Mouse (Mus musculus): ENCODE measurements around the gene H2-Ab1. TPM values are rescaled to one million over a fixed set of nuclear protein-coding genes. Genes with fewer than 3 reads are reported as not detected.

Gene H2-Ab1
- polyA plus RNA-seq, 1 experiment from 2014 or later: 145 TPM

GRCm38 (mm10) chr17:34316697-34317096 lies 59.2 kb downstream of the H2-Ab1 start:
- Histone ChIP-seq H3K4me3 (ENCODE audit: inconsistent target) (no peak overlapping the region), H3K27ac (no peak overlapping the region), H3K79me2 (ENCODE audit: inconsistent target) (no peaks in the 10 kb centered on the region), H3K36me3 (ENCODE audit: inconsistent target) (no peaks in the 10 kb centered on the region)
- WGBS (ENCODE audit: missing documents): 75% methylated on average over 2 of the region's 2 CpGs

GRCm38 (mm10) chr17:34317275-34317674 lies 59.8 kb downstream of the H2-Ab1 start:
- H3K36me3 ChIP-seq (ENCODE audit: inconsistent target): no peaks in the 10 kb centered on the region
- H3K4me3 ChIP-seq (ENCODE audit: inconsistent target): no peak overlapping the region
- WGBS (ENCODE audit: missing documents): 0% methylated on average over 2 of the region's 2 CpGs
- H3K79me2 ChIP-seq (ENCODE audit: inconsistent target): no peaks in the 10 kb centered on the region
- no peak overlapping the region for H3K27ac ChIP-seq

Other genes with a start within 250 kb of the H2-Ab1 start
- 12.0 to 17.2 TPM (median 17.1 TPM) in 3 replicates for gene Ring1, start 233.0 kb upstream of the H2-Ab1 start, polyA plus RNA-seq (2018)
- gene H2-Ke6, start 229.6 kb upstream of the H2-Ab1 start, polyA plus RNA-seq (2018): 28.2 to 38.3 TPM (median 35.6 TPM) in 3 replicates
- gene Slc39a7, start 226.0 kb upstream of the H2-Ab1 start, polyA plus RNA-seq (2018): 67.7 to 120 TPM (median 117 TPM) in 3 replicates
- gene Rxrb, start 225.9 kb upstream of the H2-Ab1 start, polyA plus RNA-seq (2018): 15.5 to 33.4 TPM (median 20.0 TPM) in 3 replicates
- gene Col11a2, start 218.3 kb upstream of the H2-Ab1 start, polyA plus RNA-seq (2018): 0.79 to 1.6 TPM (median 1.2 TPM) in 3 replicates
- 0.25 to 1.4 TPM (median 0.62 TPM) in 3 replicates for gene H2-Oa, start 165.3 kb upstream of the H2-Ab1 start, polyA plus RNA-seq (2018)
- gene H2-DMa, start 138.1 kb upstream of the H2-Ab1 start, polyA plus RNA-seq (2018): 19.1 to 57.0 TPM (median 47.3 TPM) in 3 replicates
- 130 to 435 TPM (median 155 TPM) in 3 replicates for gene Brd2, start 135.1 kb upstream of the H2-Ab1 start, polyA plus RNA-seq (2018)
- gene H2-DMb2, start 114.4 kb upstream of the H2-Ab1 start, polyA plus RNA-seq (2018): 1.2 to 2.2 TPM (median 1.8 TPM) in 3 replicates
- 26.4 to 54.6 TPM (median 34.2 TPM) in 3 replicates for gene H2-DMb1, start 104.6 kb upstream of the H2-Ab1 start, polyA plus RNA-seq (2018)
- gene Tap1, start 70.1 kb upstream of the H2-Ab1 start, polyA plus RNA-seq (2018): 42.0 to 121 TPM (median 79.2 TPM) in 3 replicates
- gene Psmb9, start 69.9 kb upstream of the H2-Ab1 start, polyA plus RNA-seq (2018): 38.9 to 88.0 TPM (median 49.9 TPM) in 3 replicates
- 147 to 329 TPM (median 288 TPM) in 3 replicates for gene Psmb8, start 60.0 kb upstream of the H2-Ab1 start, polyA plus RNA-seq (2018)
- gene Tap2, start 54.2 kb upstream of the H2-Ab1 start, polyA plus RNA-seq (2018): 26.1 to 58.7 TPM (median 37.6 TPM) in 3 replicates
- gene H2-Ob, start 18.8 kb upstream of the H2-Ab1 start, polyA plus RNA-seq (2018): 0.15 to 0.41 TPM (median 0.33 TPM) in 3 replicates
- 116 to 315 TPM (median 141 TPM) in 3 replicates for gene H2-Aa, start 30.1 kb downstream of the H2-Ab1 start, polyA plus RNA-seq (2018)
- 73.4 to 224 TPM (median 73.4 TPM) in 3 replicates for gene H2-Eb1, start 48.2 kb downstream of the H2-Ab1 start, polyA plus RNA-seq (2018)
- 0.08 to 0.53 TPM (median 0.17 TPM) in 3 replicates for gene H2-Eb2, start 68.0 kb downstream of the H2-Ab1 start, polyA plus RNA-seq (2018)
- gene Btnl2, start 97.1 kb downstream of the H2-Ab1 start, polyA plus RNA-seq (2018): 0.12 to 0.34 TPM (median 0.14 TPM) in 3 replicates
- gene Btnl1, start 119.4 kb downstream of the H2-Ab1 start, polyA plus RNA-seq (2018): not detected in 3 replicates
- 0.40 TPM in 1 of 3 replicates, not detected in the others for gene BC051142, start 141.1 kb downstream of the H2-Ab1 start, polyA plus RNA-seq (2018)
- 0.16 TPM in 1 of 3 replicates, not detected in the others for gene Btnl4, start 219.6 kb downstream of the H2-Ab1 start, polyA plus RNA-seq (2018)

All from macrophage (primary cell).